Mouse (Mus musculus) embryo, embryonic 11 days (tissue): ENCODE measurements around the gene Rock2.

Experiments used
- DNase-seq: peaks from one replicate; pipeline ENCODE4 v3.0.0-alpha.2; 2015

The Rock2 gene

DNA sequence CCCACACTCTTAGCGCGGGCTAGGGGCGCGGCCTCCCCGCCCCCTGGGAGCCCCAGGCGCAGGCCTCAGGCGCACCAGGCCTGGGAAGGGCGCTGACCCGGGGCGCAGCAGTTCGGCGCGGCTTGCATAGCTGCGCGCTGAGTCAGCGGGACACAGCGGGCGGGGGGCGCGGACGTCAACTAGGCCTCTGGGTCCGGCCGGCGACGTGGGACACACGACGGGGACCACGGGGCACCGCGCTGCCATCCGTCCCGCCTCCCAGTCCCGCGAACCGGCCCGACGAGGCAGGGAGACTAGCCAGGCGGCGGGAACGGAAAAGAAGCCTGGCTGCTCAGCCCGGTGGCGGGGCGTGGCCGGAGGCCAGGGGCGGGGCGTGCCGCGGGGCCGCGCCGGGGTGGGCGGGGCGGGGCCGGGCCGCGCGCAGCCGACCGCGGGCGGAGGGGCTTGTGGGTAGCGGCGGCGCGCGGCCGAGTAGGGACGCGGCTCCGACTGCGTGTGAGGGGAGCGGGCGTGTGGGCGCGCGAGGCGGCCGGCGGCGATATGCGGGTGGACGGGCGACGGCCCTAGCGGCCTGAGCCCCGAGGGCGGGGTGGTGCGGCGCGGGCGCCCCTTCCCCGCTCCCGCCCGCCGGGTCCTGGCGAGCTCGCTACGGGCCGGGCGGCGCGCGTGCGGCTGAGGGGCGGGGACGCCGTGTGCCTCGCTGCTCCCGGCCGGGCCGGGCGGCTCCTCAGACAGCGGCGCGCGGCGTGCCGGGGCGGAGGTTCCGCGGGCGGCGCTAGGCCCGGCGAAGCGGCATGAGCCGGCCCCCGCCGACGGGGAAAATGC lies at the start of gene Rock2:
TSS of gene Rock2 (plus strand) at position 500 of the 825 bp plus-strand sequence.
- peak; percentile 93 for DNase-seq

DNA sequence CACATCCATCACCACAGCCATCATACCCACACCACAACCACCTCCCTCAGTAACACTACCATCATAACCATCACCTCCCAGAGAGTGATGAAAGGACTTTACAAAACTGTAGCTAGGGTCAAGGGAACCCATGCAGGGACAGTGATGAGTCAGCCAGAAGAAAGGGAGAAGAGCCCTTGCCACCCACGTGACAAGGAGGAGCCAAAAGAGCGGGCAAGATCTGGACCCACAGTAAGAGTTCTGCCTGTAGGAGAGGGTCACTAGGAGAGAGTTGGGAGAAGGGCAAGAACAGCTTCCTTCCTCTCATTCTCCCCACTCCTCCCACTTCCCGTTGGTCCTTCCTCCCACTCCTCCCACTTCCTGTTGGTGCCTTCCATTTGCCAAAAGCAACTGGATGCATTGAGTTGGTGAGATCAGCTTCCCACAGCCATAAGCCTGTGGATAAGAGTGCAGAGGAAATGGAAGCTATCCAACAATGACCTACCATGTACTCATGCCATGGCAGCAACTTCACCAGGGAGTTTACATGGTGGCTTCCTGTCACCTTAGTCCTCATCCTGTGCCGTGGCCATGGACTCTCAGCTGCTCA lies 47.4 kb upstream of the Rock2 start:
- no peak for DNase-seq

DNA sequence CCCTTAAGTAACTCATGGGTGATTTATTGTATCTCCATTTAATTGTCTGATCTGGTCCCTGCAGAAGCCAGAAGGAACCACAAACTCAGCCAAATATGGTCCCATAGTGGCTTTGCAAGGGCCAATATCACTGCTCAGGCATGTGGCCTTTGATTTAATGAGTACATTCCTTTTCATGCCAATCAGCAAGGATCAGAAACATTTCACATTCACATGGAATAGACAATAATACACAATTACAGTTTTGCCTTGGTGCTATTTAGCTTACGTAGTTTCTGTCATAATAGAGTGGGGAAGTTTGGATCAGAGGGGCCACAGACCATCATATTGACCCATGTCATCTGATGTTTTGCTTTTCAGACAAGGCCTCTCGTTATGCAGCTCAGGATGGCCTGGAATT lies 46.2 kb upstream of the Rock2 start:
- no peak for DNase-seq

DNA sequence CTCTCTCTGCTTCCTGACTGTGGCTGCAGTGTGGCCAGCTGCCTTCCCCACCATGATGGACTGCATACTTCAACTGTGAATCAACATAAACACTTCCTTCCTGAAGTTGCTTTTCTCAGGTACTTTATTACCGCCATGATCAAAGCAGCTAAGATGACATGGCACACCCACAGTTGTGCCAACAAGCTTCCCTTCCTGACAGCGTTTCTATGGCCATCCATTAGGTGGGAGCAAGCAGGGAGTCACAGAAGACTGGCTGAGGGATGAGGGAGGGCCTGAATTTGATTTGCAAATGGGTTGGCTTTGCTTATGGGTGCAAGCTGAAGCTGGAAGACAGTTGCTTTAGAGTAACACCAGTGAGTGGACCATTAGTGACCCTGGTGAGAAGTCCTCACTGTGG lies 44.9 kb upstream of the Rock2 start:
- no peak for DNase-seq

DNA sequence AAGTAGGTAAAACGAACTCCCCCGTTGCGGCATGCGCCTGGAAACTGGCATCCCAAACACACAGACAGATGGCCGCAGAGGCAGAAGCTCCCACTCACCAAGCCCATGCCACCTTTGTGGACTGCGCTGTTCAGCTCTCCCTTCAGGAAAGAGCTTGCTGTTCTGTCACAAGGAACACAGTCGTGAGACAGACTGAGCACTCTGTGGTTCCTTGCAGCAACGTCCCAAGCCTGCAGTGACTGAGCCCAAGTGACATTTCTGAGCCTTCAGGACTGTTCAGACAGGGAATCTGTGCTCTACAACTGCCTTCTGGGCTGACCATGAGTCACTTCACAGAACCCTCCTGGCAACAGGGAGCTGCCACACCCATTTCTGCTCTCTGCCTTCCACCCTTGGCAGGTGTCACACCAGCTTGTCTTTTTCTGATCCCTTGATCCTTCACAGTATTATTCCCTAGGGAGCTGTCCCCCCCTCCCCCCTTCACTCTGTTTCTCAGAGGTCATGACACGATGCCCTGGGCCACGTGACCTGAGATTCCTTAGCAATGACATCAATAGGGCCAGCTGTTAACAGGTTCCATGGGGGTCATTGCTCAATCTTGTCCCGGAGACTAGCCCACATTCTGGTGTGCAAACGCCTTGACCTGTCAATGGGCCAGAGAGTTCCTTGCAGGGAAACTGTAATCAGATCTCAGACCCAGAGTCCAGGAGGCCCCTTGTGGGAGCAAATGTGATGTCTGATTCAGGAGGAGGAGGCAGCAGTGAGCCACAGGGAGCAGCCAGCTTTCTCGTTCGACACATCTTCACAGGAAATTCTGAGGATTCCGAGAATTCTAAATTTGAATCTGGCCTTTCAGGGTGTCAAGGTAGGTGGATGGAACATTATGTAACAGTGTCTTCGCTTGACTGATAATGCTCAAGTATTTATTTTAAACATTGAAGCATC lies 44.0 kb upstream of the Rock2 start:
- peak; percentile 68 for DNase-seq

DNA sequence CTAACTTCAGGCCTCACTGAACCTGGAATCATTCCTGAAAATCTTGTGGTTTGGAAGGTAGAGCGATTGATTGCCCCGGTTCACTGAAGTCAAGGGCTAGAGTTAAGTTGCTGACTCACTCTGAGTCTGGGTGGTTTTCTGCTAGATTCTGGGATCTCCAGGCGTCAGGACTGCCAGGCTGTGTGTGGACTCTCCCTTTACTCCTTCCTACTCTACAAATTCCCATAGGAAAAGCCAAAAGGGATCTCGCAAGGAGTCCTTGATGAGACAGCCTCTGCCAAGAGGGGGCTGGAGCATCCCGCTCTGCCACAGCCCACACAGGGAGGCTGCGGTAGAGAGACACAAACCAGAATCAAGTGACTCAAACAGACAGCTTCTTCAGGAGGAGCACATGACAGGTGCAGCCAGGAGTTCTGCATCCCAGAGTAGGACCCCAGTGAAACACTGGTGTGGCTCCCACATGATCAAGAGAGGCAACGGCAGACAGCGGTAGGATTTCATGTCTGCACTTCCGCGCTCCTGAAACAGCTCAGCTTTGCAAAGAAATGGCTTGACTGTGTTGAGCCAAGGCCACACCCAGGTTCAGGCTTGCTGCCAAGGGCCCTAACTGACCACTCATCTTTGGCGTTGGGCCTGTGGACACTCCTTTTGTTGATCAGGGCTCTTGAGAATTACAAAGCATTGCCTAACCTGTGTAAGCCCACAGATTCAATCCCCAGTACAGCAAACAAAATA lies 41.1 kb upstream of the Rock2 start:
- no peak for DNase-seq

DNA sequence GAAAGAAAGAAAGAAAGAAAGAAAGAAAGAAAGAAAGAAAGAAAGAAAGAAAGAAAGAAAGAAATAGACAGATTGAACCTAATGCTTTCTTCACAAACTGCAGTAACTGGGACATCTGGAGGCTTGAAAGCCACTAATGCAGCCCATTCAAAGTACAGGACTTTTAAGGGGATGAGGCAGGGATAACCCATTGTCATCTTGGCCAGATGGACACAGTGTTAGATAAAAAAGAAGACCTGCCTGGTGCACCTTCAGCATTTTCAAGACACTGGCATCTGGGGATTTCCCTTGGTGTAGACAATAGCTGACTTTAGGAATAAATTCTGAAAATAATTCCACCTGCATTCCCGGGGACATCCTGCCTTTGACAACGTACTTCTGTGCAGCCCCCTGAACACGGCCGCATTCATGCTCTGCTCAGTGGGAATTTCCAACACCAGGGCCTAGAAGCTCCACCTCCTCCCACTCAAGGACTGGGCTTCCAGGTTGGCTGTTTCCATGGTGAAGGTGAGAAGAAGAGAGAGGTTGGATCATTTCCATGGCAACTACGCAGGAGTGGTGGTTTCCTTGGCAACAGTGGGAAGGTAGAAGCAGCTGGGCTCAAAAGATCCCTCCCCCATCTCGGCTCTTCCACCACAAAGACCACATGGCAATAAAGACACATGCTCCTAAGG lies 38.9 kb upstream of the Rock2 start:
- DNase-seq: peak; percentile 70

DNA sequence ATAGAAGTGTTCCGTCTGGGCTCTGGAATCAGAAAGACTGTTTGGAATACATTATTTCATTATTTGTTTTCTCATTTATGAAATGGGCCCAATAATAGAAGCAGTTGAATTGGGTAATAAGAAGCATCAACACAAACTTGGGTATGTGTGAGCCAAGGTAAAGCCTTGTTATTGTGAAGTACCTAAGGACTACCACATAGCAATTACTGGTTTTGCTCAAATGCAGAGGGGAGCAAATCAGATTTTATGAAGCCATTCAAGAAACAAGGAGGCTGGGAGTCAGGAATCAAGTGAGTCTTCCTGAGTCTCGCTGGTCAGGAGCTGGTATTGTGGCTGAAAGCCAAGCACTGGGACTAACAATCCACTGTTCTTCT lies 38.4 kb upstream of the Rock2 start:
- DNase-seq: no peak

DNA sequence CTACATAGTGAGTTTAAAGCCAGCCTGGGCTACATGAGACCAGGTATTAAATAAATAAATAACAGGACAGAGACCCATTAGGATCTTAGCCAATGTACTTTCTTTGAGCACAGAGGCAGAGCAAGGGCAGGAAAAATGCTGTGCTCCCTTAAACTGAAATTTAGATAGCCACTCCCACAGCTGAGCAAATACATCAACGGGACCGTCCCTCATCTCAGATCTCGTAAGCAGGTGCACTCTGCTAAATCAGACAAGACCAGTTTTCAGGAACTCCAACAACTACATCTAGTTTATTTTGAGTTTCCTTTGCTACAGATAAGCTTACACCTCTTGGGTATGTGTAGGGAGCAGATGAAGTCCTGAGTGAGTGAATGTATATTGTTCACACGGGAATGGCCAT lies 36.6 kb upstream of the Rock2 start:
- no peak for DNase-seq

DNA sequence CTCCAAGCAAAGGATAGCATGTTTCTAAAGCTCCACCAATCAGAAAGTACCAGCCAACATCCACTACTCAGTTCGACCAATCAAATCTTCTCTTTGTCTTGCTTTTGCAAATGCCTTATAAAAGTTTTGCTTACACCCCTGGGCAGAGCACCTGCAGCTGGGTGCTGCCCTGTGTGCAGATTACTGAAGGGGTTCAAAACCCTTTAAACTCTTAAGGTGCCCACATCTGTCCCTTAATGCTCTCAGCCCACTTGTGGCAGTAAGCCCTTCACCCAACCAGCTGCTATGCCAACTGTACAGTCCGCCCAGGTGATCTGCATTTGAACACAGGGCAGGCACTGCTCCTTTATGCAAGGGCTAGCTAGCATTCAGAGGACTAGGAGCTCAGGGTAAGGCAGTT lies 34.9 kb upstream of the Rock2 start:
- no peak for DNase-seq

DNA sequence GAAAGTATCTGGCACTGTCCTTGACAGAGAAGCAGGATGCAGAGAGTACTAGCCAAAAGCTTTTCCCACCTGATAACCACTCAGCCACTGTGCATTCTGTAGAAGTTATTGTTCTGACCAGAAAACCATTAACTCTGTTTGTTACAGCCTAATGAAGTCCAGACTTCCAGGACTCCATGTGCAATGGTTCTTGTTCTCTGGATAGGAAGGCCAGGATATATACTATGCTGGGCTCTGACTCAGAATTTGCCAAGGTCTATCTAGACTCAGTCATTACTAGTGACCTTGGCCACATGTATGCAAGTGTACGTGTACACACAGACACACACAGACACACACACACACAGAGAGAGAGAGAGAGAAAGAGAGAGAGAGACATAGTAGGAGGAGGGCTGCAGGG lies 34.2 kb upstream of the Rock2 start:
- DNase-seq: no peak

DNA sequence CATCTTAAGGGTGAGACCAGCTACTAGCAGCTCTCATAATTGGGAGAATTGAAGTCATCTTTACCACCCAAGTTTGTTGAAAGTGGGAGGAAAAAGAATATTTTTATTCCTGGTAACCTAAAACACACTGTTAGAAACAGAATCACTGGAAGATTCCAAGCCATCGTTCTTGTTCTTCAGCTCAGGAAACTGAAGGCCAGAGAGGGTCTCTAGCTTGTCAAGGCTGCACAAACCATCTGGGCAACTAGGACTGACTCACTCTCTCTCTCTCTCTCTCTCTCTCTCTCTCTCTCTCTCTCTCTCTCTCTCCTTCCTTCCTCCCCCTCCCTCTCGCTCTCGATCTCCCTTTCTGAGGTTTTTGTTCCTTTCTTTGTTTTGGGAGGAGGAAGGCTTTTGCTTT lies 33.7 kb upstream of the Rock2 start:
- DNase-seq: no peak

DNA sequence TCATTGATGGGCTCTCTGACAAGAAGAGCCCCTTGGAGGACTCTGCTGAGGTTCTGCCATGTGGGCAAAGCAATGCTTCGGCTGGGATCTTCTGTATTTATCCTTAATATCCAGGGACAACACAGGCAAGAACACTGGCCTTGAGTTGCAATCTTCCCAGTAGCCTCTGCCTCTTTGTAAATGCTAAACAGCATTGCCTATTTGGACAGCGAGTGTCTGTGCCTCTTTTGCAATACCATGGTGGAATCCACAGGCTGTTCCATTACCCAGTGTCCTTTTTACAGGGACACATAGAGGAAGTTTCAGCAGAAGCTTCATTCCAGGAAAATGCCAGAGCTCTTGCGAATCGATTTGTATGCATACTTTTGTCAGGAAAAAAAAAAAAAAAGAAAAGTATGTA lies 30.2 kb upstream of the Rock2 start:
- DNase-seq: no peak

DNA sequence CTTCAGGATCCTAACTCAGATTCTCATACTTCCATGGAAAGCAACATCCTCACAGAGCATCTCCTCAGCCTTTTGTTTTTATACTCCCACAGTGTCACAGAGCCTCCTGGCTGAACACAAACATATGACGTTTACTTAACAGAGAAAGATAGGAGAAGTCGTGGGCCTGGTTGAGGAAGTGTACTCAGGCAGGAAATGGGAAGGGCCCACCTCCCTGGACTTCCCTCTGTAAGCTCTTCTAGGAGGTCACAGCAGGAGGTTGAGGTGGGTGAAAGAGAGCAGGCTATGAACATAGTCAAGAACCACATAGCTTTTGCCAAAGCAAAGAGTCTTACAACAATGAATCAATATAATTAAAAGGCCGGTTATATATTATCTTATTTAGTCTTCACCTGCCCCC lies 28.8 kb upstream of the Rock2 start:
- no peak for DNase-seq

DNA sequence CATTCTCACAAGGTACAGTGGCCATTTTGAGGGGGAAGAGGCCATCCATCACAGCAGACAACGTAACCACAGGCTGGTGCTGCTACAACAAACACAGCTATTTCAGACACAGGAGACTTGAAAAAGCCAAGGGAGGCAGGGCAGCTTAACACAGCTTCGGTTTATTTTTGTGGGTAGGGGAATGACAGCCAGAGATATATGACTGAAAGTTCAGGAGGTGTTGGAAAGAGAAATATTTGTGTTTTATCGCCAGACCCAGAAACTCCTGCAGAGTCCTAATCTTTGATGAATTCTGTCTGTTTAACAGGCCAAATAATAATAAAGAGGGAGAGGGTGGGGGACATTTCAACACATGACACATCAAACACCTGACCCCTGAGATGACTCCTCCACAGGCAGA lies 28.2 kb upstream of the Rock2 start:
- DNase-seq: peak; percentile 44

DNA sequence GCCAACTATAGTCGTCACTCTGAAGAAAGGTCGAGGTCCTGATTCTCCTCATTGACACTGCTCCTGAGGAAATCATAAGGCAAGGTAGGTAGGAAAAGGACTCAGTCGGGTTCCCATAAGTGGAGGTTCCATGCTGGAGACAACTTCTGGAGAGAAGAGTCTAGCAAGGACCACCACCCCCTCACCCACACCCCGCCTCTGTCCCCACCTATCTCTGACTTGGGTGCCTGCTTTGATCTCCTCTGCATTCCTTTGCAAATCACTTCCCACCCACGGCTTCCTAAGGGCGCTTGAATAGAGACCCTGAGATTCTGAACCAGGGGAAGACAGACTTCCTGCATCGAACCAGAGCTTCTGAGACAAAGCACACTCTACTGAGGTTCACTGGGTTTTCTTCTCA lies 27.4 kb upstream of the Rock2 start:
- DNase-seq: no peak

DNA sequence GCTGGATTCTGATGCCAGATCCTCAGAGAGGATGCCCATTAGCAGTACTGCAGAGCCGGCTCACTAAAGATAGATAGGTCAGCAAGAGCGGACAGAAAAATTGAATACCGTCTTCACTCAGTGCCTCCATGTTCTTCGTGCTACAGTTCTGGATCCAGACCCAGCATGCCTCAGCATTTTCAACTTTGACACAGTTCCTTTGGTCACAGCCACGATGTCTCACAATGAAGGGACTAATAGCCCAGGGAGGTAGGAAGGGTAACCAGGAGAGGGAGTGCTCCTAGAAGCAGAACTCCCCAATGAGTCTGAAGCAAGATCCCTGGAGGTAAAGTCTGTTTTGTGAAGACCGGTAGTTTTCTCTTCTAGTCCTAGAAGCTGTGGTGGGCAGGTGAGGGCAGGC lies 26.1 kb upstream of the Rock2 start:
- DNase-seq: no peak

DNA sequence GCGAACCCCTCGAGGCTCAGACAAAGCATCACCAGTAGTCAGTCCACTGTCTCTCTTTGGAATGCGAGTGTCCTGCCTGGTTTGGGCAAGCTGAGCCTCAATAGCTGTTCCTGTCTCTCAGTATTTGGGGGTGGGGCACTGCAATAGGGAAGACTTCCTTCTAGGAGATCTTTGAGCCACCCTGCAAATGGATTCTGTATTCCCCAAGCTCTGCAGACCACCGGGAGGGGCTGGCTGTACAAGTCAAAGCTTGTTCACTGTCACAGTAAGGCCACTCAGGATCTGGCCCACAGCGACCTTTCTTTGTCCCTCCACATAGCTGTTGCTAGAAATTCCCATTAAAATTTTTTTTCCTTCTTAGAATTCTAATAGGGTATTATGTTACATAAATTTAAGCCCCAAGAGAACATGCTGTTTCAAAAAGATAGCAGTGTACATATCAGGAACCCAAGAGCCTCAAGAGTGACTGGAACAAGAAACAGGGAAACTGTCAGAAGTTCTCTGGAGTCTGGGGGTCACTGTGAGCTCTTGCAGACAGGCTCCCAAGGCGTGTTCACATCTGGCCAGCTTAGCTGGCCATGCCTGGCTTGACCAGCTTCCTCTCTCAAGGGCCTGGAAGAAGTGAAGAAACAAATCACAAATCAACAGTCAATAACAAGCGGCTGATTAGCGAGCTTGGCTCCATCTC lies 25.5 kb upstream of the Rock2 start:
- DNase-seq: no peak

DNA sequence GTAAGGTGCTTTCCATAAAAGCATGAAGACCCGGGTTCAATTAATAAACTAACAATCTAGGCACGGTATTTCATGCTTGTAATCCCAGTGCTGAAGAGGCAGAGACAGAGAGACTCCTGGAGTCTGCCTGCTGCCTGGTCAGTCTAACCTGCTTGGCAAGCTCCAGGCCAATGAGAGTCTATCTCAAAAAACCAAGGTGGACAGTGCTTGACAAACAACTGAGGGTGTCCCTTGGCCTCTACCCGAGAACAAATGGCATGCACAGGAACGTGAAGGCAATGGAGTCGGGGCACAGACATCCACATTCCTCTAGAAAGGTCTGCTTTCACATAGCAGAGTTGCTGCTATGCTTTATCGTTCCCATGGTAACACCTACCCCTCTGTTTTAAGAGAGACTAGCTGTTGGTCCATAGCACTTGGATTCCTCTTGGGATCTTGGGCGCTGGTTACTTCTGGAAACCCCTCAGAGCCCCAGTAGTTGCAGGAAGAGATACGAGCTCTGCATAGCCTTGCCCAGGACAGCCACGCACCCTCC lies 24.8 kb upstream of the Rock2 start:
- peak; percentile 34 for DNase-seq

DNA sequence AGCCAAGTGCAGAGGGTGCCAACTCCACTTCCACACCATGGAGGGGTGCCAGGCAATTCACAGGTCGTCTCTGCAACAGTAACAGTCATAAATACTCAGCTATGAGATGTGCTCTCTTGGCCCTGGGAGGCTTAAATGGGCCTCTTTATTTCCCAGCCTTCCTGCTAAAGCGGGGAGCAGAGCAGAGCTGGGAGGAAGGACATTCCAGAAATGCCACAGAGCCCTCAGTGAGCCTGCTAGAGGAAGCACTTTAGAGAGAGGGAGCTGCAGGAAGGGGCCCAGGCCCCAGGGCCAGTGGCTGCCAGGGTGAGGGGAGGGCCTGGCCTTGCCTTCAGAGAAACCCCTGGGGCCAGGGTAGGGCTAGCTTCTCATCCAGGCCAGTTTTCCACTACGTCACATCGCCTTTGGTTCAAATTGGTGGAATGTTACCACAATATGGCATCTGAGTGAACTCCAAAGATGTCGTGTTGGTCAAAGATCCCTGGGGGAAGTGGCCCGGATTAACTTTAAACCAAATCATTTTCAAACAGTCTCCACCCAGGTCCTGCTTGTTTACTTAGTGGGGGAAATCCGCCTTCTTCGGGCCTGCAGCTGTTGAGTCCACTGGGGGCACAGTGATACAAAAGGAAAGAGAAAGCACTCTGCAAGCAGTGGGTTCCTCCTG lies 24.2 kb upstream of the Rock2 start:
- peak; percentile 61 for DNase-seq

DNA sequence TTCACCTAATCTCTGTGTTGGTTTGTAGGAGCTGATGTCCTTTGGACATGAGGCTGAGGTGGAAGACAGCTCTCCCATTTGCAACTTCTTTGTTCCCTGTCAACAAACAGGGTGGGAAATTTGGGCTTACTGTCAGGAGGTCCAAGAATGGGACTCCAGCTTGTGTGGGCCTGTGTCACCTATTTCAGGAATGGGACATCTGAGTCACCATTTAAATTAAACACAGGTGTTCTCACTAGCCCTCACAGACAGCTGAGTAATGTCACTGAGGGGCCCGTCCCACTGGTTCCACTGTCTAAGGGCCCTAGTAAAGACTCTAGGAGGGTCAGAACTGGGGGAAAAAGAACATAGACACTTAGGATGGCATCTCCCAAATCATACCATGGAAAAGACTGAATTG lies 22.7 kb upstream of the Rock2 start:
- no peak for DNase-seq
